Mouse (Mus musculus) right cerebral cortex, postnatal 10 days (tissue): ENCODE measurements around the gene Cypt3.

Experiments used
- DNase-seq, 2 experiments: peaks; one replicate each; pipeline ENCODE4 v3.0.0; 2021; ENCODE audit warnings: low spot score in 2 of 2

The Cypt3 gene

GRCm38 (mm10) chrX:153558293-153558692 is at the start of gene Cypt3:
Cypt3 (plus strand) TSS chrX:153558593.
- DNase-seq = no peak

DNA sequence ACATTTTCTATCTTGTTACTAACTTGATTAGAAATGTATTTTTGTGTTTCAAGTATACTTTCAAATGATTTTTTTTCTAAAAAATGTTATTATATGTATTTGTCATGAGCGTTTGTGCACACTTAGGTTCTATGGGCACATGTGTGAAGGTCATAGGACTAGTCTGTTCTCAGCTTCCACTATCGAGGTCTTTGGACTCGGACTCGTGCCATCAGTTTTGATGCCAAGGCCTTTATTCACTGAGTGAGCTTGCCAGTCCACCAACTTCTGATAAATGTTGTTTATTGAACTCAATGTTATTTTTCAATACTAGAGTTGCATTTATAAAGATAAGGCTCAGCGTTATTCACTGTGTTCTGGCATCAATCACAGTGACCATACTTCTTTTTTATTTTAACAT is 42.9 kb upstream of the Cypt3 start:
- no peak for DNase-seq

DNA sequence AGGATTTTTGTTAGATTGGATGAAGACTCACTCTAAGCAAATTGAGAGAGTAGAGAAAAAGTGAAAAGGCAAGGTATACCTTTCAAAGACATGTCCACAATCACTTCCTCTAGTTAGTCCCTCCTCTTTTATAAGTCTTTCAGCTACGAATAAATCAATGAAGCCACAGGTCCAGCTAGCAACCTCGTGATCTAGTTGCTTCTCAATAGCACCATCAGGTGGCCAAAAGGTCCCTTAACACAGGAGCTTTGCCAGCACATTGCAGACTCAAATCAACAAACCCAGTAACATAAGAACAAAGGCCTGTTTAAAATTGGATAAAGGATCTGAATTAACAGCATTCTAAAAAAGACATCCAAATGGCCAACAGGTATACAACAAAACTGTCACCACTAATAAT is 30.0 kb upstream of the Cypt3 start:
- DNase-seq = peak in 1 of 2 experiments; percentile 20

GRCm38 (mm10) chrX:153556634-153557033 is 1.8 kb upstream of the Cypt3 start:
- DNase-seq = no peak

GRCm38 (mm10) chrX:153564650-153565049 is 6.3 kb downstream of the Cypt3 start:
- no peak for DNase-seq

GRCm38 (mm10) chrX:153599583-153599982 is 41.2 kb downstream of the Cypt3 start:
- DNase-seq = no peak
